Mouse (Mus musculus) retina, adult 2 months (tissue): ENCODE data around the gene Gm11639.

Experiments
- DNase-seq: peaks from one replicate; pipeline ENCODE4 v3.0.0-alpha.2; 2012; ENCODE audit warnings: low read depth, low spot score

The Gm11639 gene

GRCm38 (mm10) chr11:104685548-104685947 is at the start of gene Gm11639:
Gm11639 (plus strand) TSS chr11:104685707.
- no peak for DNase-seq

GRCm38 (mm10) chr11:104637010-104637409 is 48.5 kb upstream of the Gm11639 start:
- no peak for DNase-seq

GRCm38 (mm10) chr11:104638006-104638405 is 47.5 kb upstream of the Gm11639 start:
- no peak for DNase-seq

- no peak for DNase-seq
Observed at GRCm38 (mm10) chr11:104638906-104639305, 46.6 kb upstream of the Gm11639 start.

GRCm38 (mm10) chr11:104639634-104640033 is 45.9 kb upstream of the Gm11639 start:
- no peak for DNase-seq

- DNase-seq, result no peak
Observed at GRCm38 (mm10) chr11:104640894-104641293, 44.6 kb upstream of the Gm11639 start.

- DNase-seq, result no peak
Observed at GRCm38 (mm10) chr11:104643236-104643635, 42.3 kb upstream of the Gm11639 start.

- no peak for DNase-seq
Observed at GRCm38 (mm10) chr11:104645402-104645801, 40.1 kb upstream of the Gm11639 start.

- no peak for DNase-seq
Observed at GRCm38 (mm10) chr11:104646173-104646572, 39.3 kb upstream of the Gm11639 start.

- no peak for DNase-seq
Observed at GRCm38 (mm10) chr11:104646611-104647010, 38.9 kb upstream of the Gm11639 start.

GRCm38 (mm10) chr11:104647188-104647867 is 38.2 kb upstream of the Gm11639 start:
- no peak for DNase-seq

GRCm38 (mm10) chr11:104648571-104648970 is 36.9 kb upstream of the Gm11639 start:
- DNase-seq, result no peak

- DNase-seq, result no peak
Observed at GRCm38 (mm10) chr11:104660599-104660998, 24.9 kb upstream of the Gm11639 start.

- DNase-seq, result no peak
Observed at GRCm38 (mm10) chr11:104661106-104661505, 24.4 kb upstream of the Gm11639 start.

- DNase-seq, result no peak
Observed at GRCm38 (mm10) chr11:104661531-104662205, 23.8 kb upstream of the Gm11639 start.

- no peak for DNase-seq
Observed at GRCm38 (mm10) chr11:104662573-104662972, 22.9 kb upstream of the Gm11639 start.

GRCm38 (mm10) chr11:104663241-104663877 is 22.1 kb upstream of the Gm11639 start:
- no peak for DNase-seq

GRCm38 (mm10) chr11:104663878-104664261 is 21.6 kb upstream of the Gm11639 start:
- no peak for DNase-seq

GRCm38 (mm10) chr11:104664441-104664840 is 21.1 kb upstream of the Gm11639 start:
- no peak for DNase-seq

GRCm38 (mm10) chr11:104667399-104667798 is 18.1 kb upstream of the Gm11639 start:
- no peak for DNase-seq

- no peak for DNase-seq
Observed at GRCm38 (mm10) chr11:104673412-104673811, 12.1 kb upstream of the Gm11639 start.

- no peak for DNase-seq
Observed at GRCm38 (mm10) chr11:104674768-104675167, 10.7 kb upstream of the Gm11639 start.

- DNase-seq, result no peak
Observed at GRCm38 (mm10) chr11:104693235-104693634, 7.7 kb downstream of the Gm11639 start.
